Mouse (Mus musculus): ENCODE measurements at regions not wholly inside any gene's neighbourhood (a gene's known extent, or its start where the extent isn't known, plus 50 kb on each side); places are given as distances from the start of the nearest gene placed in this dataset.

DNA sequence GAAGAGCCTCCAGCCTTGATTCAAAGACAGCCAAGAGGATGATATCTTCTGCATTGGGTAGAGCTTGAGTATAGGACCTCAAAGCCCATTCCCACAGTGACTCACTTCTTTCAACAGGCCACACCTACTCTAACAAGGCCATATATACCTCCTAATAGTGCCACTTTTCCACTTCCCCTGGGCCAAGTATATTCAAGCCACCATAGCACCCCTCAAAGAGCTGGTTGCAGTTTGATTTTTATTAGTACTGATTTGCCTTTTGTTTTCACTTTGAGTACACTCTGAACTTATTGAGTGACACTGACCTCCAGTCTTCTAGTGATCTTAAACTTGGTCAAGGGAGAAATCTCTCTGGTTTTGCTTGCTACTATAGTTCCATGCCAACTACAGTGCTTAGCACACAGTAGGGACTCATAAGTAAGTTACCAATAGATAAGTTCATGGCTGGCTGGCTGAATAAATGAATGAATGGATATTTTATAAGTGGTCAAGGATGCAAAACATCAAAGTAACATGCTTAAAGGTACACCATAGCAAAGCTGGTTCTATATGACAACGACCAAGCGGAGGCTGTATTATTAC lies 64.5 kb upstream of the Lmo2 start:
- DNase-seq (ENCODE audit: low spot score in 2 of 2): no peak

DNA sequence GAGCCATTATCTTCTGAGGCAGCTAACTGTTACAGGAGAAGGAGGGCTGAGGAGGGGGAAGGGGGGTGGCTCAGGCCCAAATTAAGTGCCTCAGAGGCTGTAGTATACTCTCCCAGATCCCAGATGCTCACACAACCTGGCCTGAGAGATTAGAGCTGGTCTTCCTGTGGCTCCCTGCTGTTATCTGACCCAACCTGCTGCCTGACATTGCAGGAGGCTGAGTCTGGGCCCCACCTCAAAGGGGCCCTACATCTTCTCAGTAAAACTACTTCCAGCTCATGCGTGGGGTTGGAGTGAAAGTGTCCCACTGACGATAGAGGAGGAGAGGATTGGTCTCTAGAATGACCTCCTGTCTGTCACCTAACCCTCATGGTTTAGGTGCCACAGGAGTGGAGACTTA lies 64.0 kb upstream of the Lmo2 start:
- no peak for DNase-seq (ENCODE audit: low spot score in 2 of 2)

DNA sequence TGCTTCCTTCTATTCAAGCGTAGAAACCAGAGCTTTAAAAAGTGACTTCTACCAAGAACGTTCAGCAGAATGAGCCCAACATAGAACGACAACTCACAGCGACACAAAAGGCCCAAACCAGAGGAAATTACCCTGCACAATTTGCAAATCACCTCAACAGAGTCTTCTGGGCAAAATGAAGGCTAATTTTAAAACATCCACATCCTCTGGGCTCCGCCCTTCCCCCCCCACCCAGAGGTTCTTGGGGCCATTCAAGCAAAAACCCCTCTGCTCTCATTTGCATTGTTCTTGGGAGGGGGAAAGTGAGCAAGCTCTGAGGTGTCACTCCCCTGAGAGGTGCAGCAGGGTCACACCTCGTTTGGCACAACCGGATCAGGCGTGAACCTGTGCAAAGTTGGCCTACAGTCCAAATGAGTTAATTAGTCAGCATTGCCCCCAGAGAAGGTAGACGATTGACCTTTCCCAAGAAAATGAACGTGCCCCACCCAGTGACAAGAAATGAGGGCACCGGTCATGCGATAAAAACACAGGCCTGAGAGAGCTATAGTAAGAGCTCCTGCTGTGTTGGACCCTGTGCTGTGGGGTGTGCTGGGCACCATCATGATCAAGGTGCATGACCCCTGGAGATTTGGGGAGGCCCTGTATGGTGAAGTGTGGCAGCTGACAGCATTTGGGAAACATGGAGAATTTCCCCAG lies 62.7 kb upstream of the Lmo2 start:
- DNase-seq (ENCODE audit: low spot score in 2 of 2): no peak

DNA sequence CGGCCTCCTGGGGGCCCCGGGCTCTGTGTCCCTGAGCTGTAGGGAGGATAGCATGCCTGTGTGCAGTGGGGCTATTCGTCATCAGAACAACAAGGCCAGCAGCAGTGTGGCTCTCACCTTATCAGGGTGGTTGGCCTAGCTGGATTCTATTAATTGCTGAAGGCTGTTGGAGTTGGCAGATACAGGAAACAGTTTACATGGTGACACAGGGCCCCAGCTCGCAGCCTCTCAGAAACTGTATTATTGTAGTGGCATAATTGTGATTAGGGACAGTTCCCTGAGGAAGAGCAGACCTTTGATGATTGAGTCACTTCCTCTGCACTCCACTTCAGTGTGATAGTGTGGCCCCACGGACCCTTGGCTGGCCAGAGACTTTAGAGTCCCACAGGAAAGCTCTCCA lies 61.6 kb upstream of the Lmo2 start:
- DNase-seq (ENCODE audit: low spot score in 2 of 2): no peak

DNA sequence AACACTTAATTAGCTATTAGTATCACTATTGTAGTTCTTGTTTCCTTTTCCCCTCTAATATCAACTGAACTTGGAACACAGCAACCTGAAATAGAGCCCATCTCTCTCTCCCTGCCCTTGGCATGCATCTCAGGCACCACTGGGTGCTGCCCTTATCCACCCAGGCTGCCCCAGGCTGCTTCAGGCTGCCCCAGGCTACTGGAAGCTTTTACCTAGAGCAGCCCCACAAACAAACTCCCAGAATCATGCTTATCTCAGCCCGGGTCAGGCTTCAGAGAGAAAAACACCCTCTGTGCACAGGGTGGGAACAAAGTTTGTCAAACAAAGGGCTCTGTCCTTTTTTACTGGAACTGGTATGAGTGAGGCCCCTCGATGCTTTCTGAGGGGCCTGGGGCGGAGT lies 61.0 kb upstream of the Lmo2 start:
- no peak for DNase-seq (ENCODE audit: low spot score in 2 of 2)

DNA sequence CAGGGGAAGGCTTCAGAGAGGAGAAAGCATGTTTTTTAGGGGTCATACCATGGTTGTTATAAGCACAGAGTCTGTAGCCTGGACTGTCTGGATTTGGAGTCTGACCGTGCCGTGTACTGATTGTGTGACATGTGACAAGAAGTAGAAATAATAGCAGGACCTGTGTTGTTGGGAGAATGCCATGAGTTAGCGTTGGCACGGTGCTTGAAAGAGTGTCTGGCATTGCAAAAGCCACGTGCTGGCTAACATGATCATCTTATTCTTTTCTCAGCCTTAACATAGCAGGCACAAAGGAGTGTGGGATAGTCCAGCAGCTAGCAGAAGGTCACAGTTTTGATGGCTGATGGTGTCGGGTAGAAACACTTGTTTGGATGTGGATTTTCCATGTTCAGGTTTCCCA lies 58.1 kb upstream of the Lmo2 start:
- no peak for DNase-seq (ENCODE audit: low spot score in 2 of 2)

DNA sequence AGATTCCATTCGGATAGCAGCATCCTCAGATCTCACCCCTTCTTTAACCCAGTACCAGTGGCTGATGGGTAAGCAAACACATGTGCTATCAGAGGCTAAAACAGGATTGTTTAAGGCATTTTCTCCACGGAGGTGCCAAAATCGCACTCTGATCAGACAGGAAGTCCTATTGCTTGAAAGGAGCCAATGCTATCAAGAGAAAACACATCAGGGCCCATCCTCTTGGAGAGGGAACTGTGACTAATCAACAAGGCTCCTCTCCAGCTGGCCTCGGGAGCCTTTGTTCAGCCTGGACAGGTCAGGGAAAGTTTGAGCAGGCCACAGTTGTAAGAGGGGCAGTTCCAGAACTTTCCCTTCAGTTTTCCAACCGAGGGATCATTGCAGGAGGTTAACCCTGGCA lies 57.4 kb upstream of the Lmo2 start:
- DNase-seq (ENCODE audit: low spot score in 2 of 2): no peak

DNA sequence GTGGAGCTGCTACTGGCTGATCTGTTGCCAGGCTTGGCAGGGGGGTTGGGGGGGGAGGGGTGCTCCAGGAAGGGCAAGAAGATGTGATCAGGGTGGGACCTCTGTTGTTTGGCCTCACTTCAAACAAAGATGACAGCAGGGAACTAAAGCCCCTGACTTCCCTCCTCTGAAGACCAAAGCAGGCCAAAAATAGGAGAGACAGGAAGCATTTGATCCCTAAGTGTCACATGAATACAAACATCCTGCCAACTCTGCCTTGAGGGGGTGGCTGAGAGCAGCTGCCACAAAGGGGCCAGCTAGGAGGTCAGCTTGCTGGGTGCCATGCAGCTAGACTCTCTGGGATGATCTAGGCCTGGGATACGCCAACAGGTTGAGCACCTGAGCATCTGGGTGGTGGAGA lies 56.3 kb upstream of the Lmo2 start:
- no peak for DNase-seq (ENCODE audit: low spot score in 2 of 2)

DNA sequence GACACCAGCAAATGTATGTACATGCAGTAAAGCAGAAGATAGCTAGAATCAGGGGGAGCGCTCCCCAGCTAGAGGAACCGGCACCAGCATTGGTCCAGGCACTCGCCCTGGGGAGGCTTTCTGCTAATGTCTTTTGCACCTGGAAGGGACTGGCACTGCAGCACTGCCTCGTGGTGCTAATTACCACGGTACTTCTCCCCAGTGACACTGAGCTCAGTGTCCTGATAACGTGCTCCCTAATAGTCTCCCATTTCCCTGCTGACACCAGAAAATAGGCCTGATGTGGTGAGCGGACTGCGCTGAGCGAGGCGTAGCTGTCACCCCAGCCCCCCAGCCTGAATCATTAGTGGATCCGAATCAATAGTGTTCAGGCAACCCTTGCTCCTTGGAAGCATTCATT lies 55.0 kb upstream of the Lmo2 start:
- DNase-seq (ENCODE audit: low spot score in 2 of 2): no peak

DNA sequence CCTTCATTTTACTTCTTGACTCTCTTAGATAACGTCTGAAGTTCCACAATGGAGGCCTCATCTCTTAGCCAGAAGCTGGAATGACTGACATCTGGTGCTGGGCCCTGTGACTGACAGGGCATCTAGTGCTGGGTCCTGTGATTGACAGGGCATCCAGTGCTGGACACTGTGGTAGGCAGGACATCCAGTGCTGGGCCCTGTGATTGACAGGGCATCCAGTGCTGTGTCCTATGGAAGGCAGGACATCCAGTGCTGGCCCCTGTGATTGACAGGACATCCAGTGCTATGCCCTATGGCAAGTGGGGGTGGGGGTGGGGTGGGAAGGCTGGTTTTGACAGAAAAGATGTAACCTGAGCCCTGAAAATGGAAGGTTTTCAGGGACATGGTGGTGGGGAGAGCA lies 52.1 kb upstream of the Lmo2 start:
- DNase-seq (ENCODE audit: low spot score in 2 of 2): no peak

DNA sequence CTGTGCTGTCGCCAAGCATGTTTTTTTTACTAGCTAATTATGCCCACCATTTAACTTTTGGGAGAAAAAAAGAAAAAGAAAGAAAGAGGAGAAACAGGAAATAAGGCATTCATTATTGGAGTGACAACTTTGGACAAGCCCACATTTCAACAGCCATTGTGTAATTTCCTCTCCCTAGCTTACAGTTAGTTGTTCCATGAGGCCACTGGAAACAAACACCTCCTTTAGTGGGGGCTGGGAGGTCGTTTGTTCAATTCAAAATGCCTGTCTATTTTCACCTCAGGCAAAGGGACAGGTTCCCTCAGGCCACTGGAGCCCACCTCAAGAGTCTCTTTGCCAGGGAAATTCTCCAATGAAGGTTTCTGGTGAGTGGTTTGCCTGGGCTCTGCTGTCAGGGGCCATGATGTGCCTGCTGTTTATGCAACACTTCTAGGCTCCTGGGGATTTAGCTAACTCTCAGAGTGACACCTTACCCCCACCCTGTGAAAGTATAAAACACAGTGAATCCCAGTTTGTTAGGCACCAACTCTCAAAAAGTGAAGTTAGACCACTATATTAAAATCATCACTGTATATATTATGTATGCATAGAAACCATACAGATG lies 51.1 kb upstream of the Lmo2 start:
- DNase-seq (ENCODE audit: low spot score in 2 of 2): no peak

Measured in layer of hippocampus, adult 18-20 months (tissue).